Mouse (Mus musculus) forebrain, embryonic 11.5 days (tissue): ENCODE data around the gene Ehd3. TPM values are rescaled to one million over a fixed set of nuclear protein-coding genes. Genes with fewer than 3 reads are reported as not detected.

ENCODE experiments used
- ATAC-seq: fragments of 200-750 bp; cut with Nextera tagmentation; replicated peaks from 2 replicates; pipeline ENCODE4 v1.8.0; 2017; ENCODE audit warnings: moderate TSS enrichment; ENCODE audit not compliant: low FRiP score
- DNase-seq: peaks from one replicate; pipeline ENCODE4 v3.0.0-alpha.2; 2017; ENCODE audit warnings: low spot score
- H3K27ac ChIP-seq: fragments of 300-500 bp; sonication (generic); 2 replicates; pipeline ENCODE4 v1.5.1; 2014; ENCODE audit warnings: low read depth, low read length
- H3K27me3 ChIP-seq: fragments of 300-500 bp; sonication (generic); 2 replicates; pipeline ENCODE4 v1.6.1; 2014; ENCODE audit warnings: mild to moderate bottlenecking, low read length, mixed read lengths; ENCODE audit not compliant: control insufficient read depth, insufficient read depth
- H3K36me3 ChIP-seq: fragments of 300-500 bp; sonication (generic); 2 replicates; pipeline ENCODE4 v1.6.1; 2014; ENCODE audit warnings: mild to moderate bottlenecking, low read length, moderate library complexity, mixed read lengths; ENCODE audit not compliant: control insufficient read depth, insufficient read depth
- H3K4me1 ChIP-seq: fragments of 300-500 bp; sonication (generic); replicated peaks from 2 replicates; pipeline ENCODE4 v1.6.1; 2014; ENCODE audit warnings: low read length, mixed read lengths; ENCODE audit not compliant: control insufficient read depth, insufficient read depth
- H3K4me2 ChIP-seq: fragments of 300-500 bp; sonication (generic); 2 replicates; pipeline ENCODE4 v1.6.1; 2014; ENCODE audit warnings: low read depth, mild to moderate bottlenecking, low read length, moderate library complexity, mixed read lengths; ENCODE audit not compliant: severe bottlenecking
- H3K4me3 ChIP-seq: fragments of 300-500 bp; sonication (generic); 2 replicates; pipeline ENCODE4 v1.5.1; 2014; ENCODE audit warnings: low read depth, low read length
- H3K9ac ChIP-seq: fragments of 300-500 bp; sonication (generic); 2 replicates; pipeline ENCODE4 v1.6.1; 2014; ENCODE audit warnings: low read length
- H3K9me3 ChIP-seq: fragments of 300-500 bp; sonication (generic); 2 replicates; pipeline ENCODE4 v1.6.1; 2016; ENCODE audit warnings: low read length, mixed read lengths; ENCODE audit not compliant: control insufficient read depth
- WGBS: fragments of 180-500 bp; shearing (Covaris S2); extraction: QIAGEN DNeasy Blood & Tissue Kit; methylation state at CpG from one replicate; pipeline ENCODE4 v1.1.7; 2014; 5-methylcytosine and 5-hydroxymethylcytosine counted together
- polyA plus RNA-seq: library from polyadenylated mRNA; unstranded; fragments of >200 nt; fragmentation: Nextera tagmentation; extraction: Ambion mirVana; gene quantifications from 2 replicates; pipeline ENCODE4 v1.2.1, GENCODE M21; 2014

The Ehd3 gene
- polyA plus RNA-seq, 1 experiment from 2014 or later, result 9.1 TPM

GRCm38 (mm10) chr17:73807211-73807610, 3.3 kb downstream of the Ehd3 start:
- Histone ChIP-seq H3K4me3 (no peak overlapping the region), H3K4me1 (no peaks in the 10 kb centered on the region), H3K36me3 (no peaks in the 10 kb centered on the region), H3K27me3 (no peaks in the 10 kb centered on the region), H3K9ac (no peak overlapping the region), H3K27ac (no peak overlapping the region), H3K9me3 (no peaks in the 10 kb centered on the region), H3K4me2 (no peak overlapping the region)
- peak; percentile 40 for DNase-seq
- ATAC-seq, result no peak
- 93% methylated on average over 5 of the region's 5 CpGs for WGBS

- H3K9ac ChIP-seq, result no peak overlapping the region
- no peaks in the 10 kb centered on the region for H3K9me3 ChIP-seq
- no peak overlapping the region for H3K27ac ChIP-seq
- no peaks in the 10 kb centered on the region for H3K27me3 ChIP-seq
- DNase-seq (peak; percentile 23), ATAC-seq (no peak)
- no peaks in the 10 kb centered on the region for H3K4me1 ChIP-seq
- H3K4me2 ChIP-seq, result no peak overlapping the region
- H3K36me3 ChIP-seq, result no peaks in the 10 kb centered on the region
- no peak overlapping the region for H3K4me3 ChIP-seq
- 86% methylated on average over 6 of the region's 6 CpGs for WGBS
These were observed 4.5 kb downstream of the Ehd3 start for GRCm38 (mm10) chr17:73808431-73808830.

GRCm38 (mm10) chr17:73810801-73811200, 6.9 kb downstream of the Ehd3 start:
- Histone ChIP-seq H3K27me3 (no peaks in the 10 kb centered on the region), H3K36me3 (no peaks in the 10 kb centered on the region)
- 95% methylated on average over 1 of the region's 1 CpGs for WGBS

GRCm38 (mm10) chr17:73811566-73811965, 7.6 kb downstream of the Ehd3 start:
- no peak overlapping the region for H3K4me2 ChIP-seq
- ATAC-seq (no peak), DNase-seq (peak; percentile 48)
- H3K36me3 ChIP-seq, result no peaks in the 10 kb centered on the region
- no peak overlapping the region for H3K9ac ChIP-seq
- 64% methylated on average over 5 of the region's 5 CpGs for WGBS
- no peaks in the 10 kb centered on the region for H3K4me1 ChIP-seq
- no peaks in the 10 kb centered on the region for H3K27me3 ChIP-seq
- H3K27ac ChIP-seq, result no peak overlapping the region
- no peak overlapping the region for H3K4me3 ChIP-seq
- H3K9me3 ChIP-seq, result no peaks in the 10 kb centered on the region

More at GRCm38 (mm10) chr17:73810801-73811200, 6.9 kb downstream of the Ehd3 start:
- DNase-seq (no peak), ATAC-seq (no peak)
- Histone ChIP-seq H3K4me1 (no peaks in the 10 kb centered on the region), H3K4me2 (no peak overlapping the region), H3K9ac (no peak overlapping the region), H3K9me3 (no peaks in the 10 kb centered on the region), H3K4me3 (no peak overlapping the region), H3K27ac (no peak overlapping the region)

- no peaks in the 10 kb centered on the region for H3K4me1 ChIP-seq
- H3K4me3 ChIP-seq, result no peak overlapping the region
- no peaks in the 10 kb centered on the region for H3K27me3 ChIP-seq
- WGBS, result 83% methylated on average over 8 of the region's 8 CpGs
- no peak overlapping the region for H3K27ac ChIP-seq
- ATAC-seq (no peak), DNase-seq (no peak)
- no peak overlapping the region for H3K9ac ChIP-seq
- H3K36me3 ChIP-seq, result no peaks in the 10 kb centered on the region
- H3K4me2 ChIP-seq, result no peak overlapping the region
- no peaks in the 10 kb centered on the region for H3K9me3 ChIP-seq
These were observed 9.2 kb downstream of the Ehd3 start for GRCm38 (mm10) chr17:73813031-73813660.

GRCm38 (mm10) chr17:73814500-73815190, 10.7 kb downstream of the Ehd3 start:
- Histone ChIP-seq H3K4me1 (no peaks in the 10 kb centered on the region), H3K4me3 (no peak overlapping the region), H3K27me3 (no peaks in the 10 kb centered on the region), H3K27ac (no peak overlapping the region), H3K4me2 (no peak overlapping the region), H3K36me3 (no peaks in the 10 kb centered on the region), H3K9me3 (no peaks in the 10 kb centered on the region), H3K9ac (no peak overlapping the region)
- ATAC-seq (no peak), DNase-seq (no peak)
- 89% methylated on average over 6 of the region's 6 CpGs for WGBS

GRCm38 (mm10) chr17:73817697-73818380, 13.9 kb downstream of the Ehd3 start:
- H3K27me3 ChIP-seq, result no peaks in the 10 kb centered on the region
- no peak overlapping the region for H3K27ac ChIP-seq
- 86% methylated on average over 9 of the region's 9 CpGs for WGBS
- no peak for DNase-seq
- H3K4me1 ChIP-seq, result no peaks in the 10 kb centered on the region
- no peak overlapping the region for H3K4me3 ChIP-seq
- H3K9me3 ChIP-seq, result no peaks in the 10 kb centered on the region
- no peak overlapping the region for H3K9ac ChIP-seq
- H3K36me3 ChIP-seq, result no peaks in the 10 kb centered on the region
- no peak overlapping the region for H3K4me2 ChIP-seq
- ATAC-seq, result no peak

GRCm38 (mm10) chr17:73818936-73819335, 15.0 kb downstream of the Ehd3 start:
- Histone ChIP-seq H3K9me3 (no peaks in the 10 kb centered on the region), H3K27me3 (no peaks in the 10 kb centered on the region), H3K4me3 (no peak overlapping the region), H3K36me3 (no peaks in the 10 kb centered on the region), H3K27ac (no peak overlapping the region), H3K4me2 (no peak overlapping the region), H3K9ac (no peak overlapping the region), H3K4me1 (no peaks in the 10 kb centered on the region)
- ATAC-seq (no peak), DNase-seq (no peak)
- 74% methylated on average over 4 of the region's 4 CpGs for WGBS
